Mouse (Mus musculus): ENCODE measurements at regions not wholly inside any gene's neighbourhood (a gene's known extent, or its start where the extent isn't known, plus 50 kb on each side); places are given as distances from the start of the nearest gene placed in this dataset.

- H3K4me1 ChIP-seq (ENCODE audit: control insufficient read depth, insufficient read depth, insufficient read length, low read length): no peaks in the 10 kb centered on the region
- H3K27ac ChIP-seq (replicated peaks; ENCODE audit: low read depth, low read length): no peak overlapping the region
- no peak overlapping the region for H3K4me3 ChIP-seq (ENCODE audit: insufficient read depth, low read depth, low read length)
Measured at GRCm38 (mm10) chr15:51689498-51689897, 2195.2 kb upstream of the Gm7489 start.

- Histone ChIP-seq H3K4me3 (ENCODE audit: insufficient read depth, low read depth, low read length) (no peak overlapping the region), H3K27ac (replicated peaks; ENCODE audit: low read depth, low read length) (no peak overlapping the region), H3K4me1 (ENCODE audit: control insufficient read depth, insufficient read depth, insufficient read length, low read length) (no peaks in the 10 kb centered on the region)
Measured at GRCm38 (mm10) chr15:51692671-51693070, 2192.0 kb upstream of the Gm7489 start.

- Histone ChIP-seq H3K4me1 (ENCODE audit: control insufficient read depth, insufficient read depth, insufficient read length, low read length) (no peaks in the 10 kb centered on the region), H3K4me3 (ENCODE audit: insufficient read depth, low read depth, low read length) (no peak overlapping the region), H3K27ac (replicated peaks; ENCODE audit: low read depth, low read length) (no peak overlapping the region)
Measured at GRCm38 (mm10) chr15:51696344-51697016, 2188.2 kb upstream of the Gm7489 start.

GRCm38 (mm10) chr15:51704198-51704597, 2180.5 kb upstream of the Gm7489 start:
- H3K4me3 ChIP-seq (ENCODE audit: insufficient read depth, low read depth, low read length): no peak overlapping the region
- H3K4me1 ChIP-seq (ENCODE audit: control insufficient read depth, insufficient read depth, insufficient read length, low read length): no peaks in the 10 kb centered on the region
- H3K27ac ChIP-seq (replicated peaks; ENCODE audit: low read depth, low read length): no peak overlapping the region

- no peak overlapping the region for H3K4me3 ChIP-seq (ENCODE audit: insufficient read depth, low read depth, low read length)
Measured at GRCm38 (mm10) chr15:51709871-51710655, 2174.6 kb upstream of the Gm7489 start.

GRCm38 (mm10) chr15:51720873-51721308, 2163.8 kb upstream of the Gm7489 start:
- Histone ChIP-seq H3K4me1 (ENCODE audit: control insufficient read depth, insufficient read depth, insufficient read length, low read length) (no peaks in the 10 kb centered on the region), H3K27ac (replicated peaks; ENCODE audit: low read depth, low read length) (no peak overlapping the region)

More at GRCm38 (mm10) chr15:51709871-51710655, 2174.6 kb upstream of the Gm7489 start:
- Histone ChIP-seq H3K4me1 (ENCODE audit: control insufficient read depth, insufficient read depth, insufficient read length, low read length) (no peaks in the 10 kb centered on the region), H3K27ac (replicated peaks; ENCODE audit: low read depth, low read length) (no peak overlapping the region)

GRCm38 (mm10) chr15:51721363-51721762, 2163.3 kb upstream of the Gm7489 start:
- no peaks in the 10 kb centered on the region for H3K4me1 ChIP-seq (ENCODE audit: control insufficient read depth, insufficient read depth, insufficient read length, low read length)
- no peak overlapping the region for H3K27ac ChIP-seq (replicated peaks; ENCODE audit: low read depth, low read length)
- H3K4me3 ChIP-seq (ENCODE audit: insufficient read depth, low read depth, low read length): no peak overlapping the region

More at GRCm38 (mm10) chr15:51720873-51721308, 2163.8 kb upstream of the Gm7489 start:
- H3K4me3 ChIP-seq (ENCODE audit: insufficient read depth, low read depth, low read length): no peak overlapping the region

- H3K4me3 ChIP-seq (ENCODE audit: insufficient read depth, low read depth, low read length): no peak overlapping the region
- no peaks in the 10 kb centered on the region for H3K4me1 ChIP-seq (ENCODE audit: control insufficient read depth, insufficient read depth, insufficient read length, low read length)
- H3K27ac ChIP-seq (replicated peaks; ENCODE audit: low read depth, low read length): no peak overlapping the region
Measured at GRCm38 (mm10) chr15:51724127-51724526, 2160.6 kb upstream of the Gm7489 start.

- Histone ChIP-seq H3K4me1 (ENCODE audit: control insufficient read depth, insufficient read depth, insufficient read length, low read length) (no peaks in the 10 kb centered on the region), H3K27ac (replicated peaks; ENCODE audit: low read depth, low read length) (no peak overlapping the region), H3K4me3 (ENCODE audit: insufficient read depth, low read depth, low read length) (no peak overlapping the region)
Measured at GRCm38 (mm10) chr15:51725457-51725856, 2159.2 kb upstream of the Gm7489 start.

GRCm38 (mm10) chr15:51730106-51730505, 2154.6 kb upstream of the Gm7489 start:
- Histone ChIP-seq H3K4me1 (ENCODE audit: control insufficient read depth, insufficient read depth, insufficient read length, low read length) (peaks cover 6% of the 10 kb centered on the region; the same call in 1 of the 2 replicates), H3K27ac (replicated peaks; ENCODE audit: low read depth, low read length) (no peak overlapping the region), H3K4me3 (ENCODE audit: insufficient read depth, low read depth, low read length) (no peak overlapping the region)

GRCm38 (mm10) chr15:51730805-51731412, 2153.8 kb upstream of the Gm7489 start:
- Histone ChIP-seq H3K4me1 (ENCODE audit: control insufficient read depth, insufficient read depth, insufficient read length, low read length) (peaks cover 6% of the 10 kb centered on the region; the same call in 1 of the 2 replicates), H3K4me3 (ENCODE audit: insufficient read depth, low read depth, low read length) (no peak overlapping the region), H3K27ac (replicated peaks; ENCODE audit: low read depth, low read length) (no peak overlapping the region)

- H3K4me1 ChIP-seq (ENCODE audit: control insufficient read depth, insufficient read depth, insufficient read length, low read length): peaks cover 6% of the 10 kb centered on the region; the same call in 1 of the 2 replicates
- no peak overlapping the region for H3K27ac ChIP-seq (replicated peaks; ENCODE audit: low read depth, low read length)
- no peak overlapping the region for H3K4me3 ChIP-seq (ENCODE audit: insufficient read depth, low read depth, low read length)
Measured at GRCm38 (mm10) chr15:51734194-51734593, 2150.5 kb upstream of the Gm7489 start.
